Mouse (Mus musculus) mouse trophoblast stem cell (cell line): ENCODE data around the gene Dapk1.

ENCODE experiments used
- in situ Hi-C, 2 experiments: fragments of 300-500 bp; cut with MseI, MboI; formaldehyde crosslinking; loops; 2 replicates in 1 of 2; 3 replicates in 1 of 2; pipeline ENCODE4 v1.15.1; 2025

The Dapk1 gene

GRCm38 (mm10) chr13:60737632-60738324, 136.0 kb downstream of the Dapk1 start:
- in situ Hi-C loops = no loop called here

GRCm38 (mm10) chr13:60738429-60738828, 136.7 kb downstream of the Dapk1 start:
- in situ Hi-C loops = no loop called here

- in situ Hi-C loops = loop anchor here (5.0 to 10.0 kb wide), 2 partner anchors 135 to 263 kb away; partner anchors contain the start of gene Dapk1 (in 1 of the 2)
These were observed 138.5 kb downstream of the Dapk1 start for GRCm38 (mm10) chr13:60740248-60740647.

GRCm38 (mm10) chr13:60742611-60743010, 140.9 kb downstream of the Dapk1 start:
- in situ Hi-C loops = loop anchor here (5.0 to 10.0 kb wide), 2 partner anchors 138 to 265 kb away; partner anchors contain the start of gene Dapk1 (in 1 of the 2)

GRCm38 (mm10) chr13:60743381-60744077, 141.8 kb downstream of the Dapk1 start:
- in situ Hi-C loops = loop anchor here (5.0 to 10.0 kb wide), 2 partner anchors 139 to 266 kb away; partner anchors contain the start of gene Dapk1 (in 1 of the 2)

GRCm38 (mm10) chr13:60744078-60744460, 142.3 kb downstream of the Dapk1 start:
- in situ Hi-C loops = loop anchor here (5.0 to 10.0 kb wide), 2 partner anchors 139 to 267 kb away; partner anchors contain the start of gene Dapk1 (in 1 of the 2)

GRCm38 (mm10) chr13:60744736-60745135, 143.0 kb downstream of the Dapk1 start:
- in situ Hi-C loops = loop anchor here (5.0 to 10.0 kb wide), 2 partner anchors 140 to 267 kb away; partner anchors contain the start of gene Dapk1 (in 1 of the 2)

GRCm38 (mm10) chr13:60745358-60745757, 143.6 kb downstream of the Dapk1 start:
- in situ Hi-C loops = loop anchor here in 1 of 2 experiments (10.0 kb wide), 1 partner anchor 141 kb away; the partner anchor contains the start of gene Dapk1

GRCm38 (mm10) chr13:60746271-60746670, 144.5 kb downstream of the Dapk1 start:
- in situ Hi-C loops = loop anchor here in 1 of 2 experiments (10.0 kb wide), 1 partner anchor 141 kb away; the partner anchor contains the start of gene Dapk1

- in situ Hi-C loops = loop anchor here in 1 of 2 experiments (10.0 kb wide), 1 partner anchor 142 kb away; the partner anchor contains the start of gene Dapk1
These were observed 145.5 kb downstream of the Dapk1 start for GRCm38 (mm10) chr13:60747201-60747600.

- in situ Hi-C loops = loop anchor here in 1 of 2 experiments (10.0 kb wide), 1 partner anchor 144 kb away; the partner anchor contains the start of gene Dapk1
These were observed 146.8 kb downstream of the Dapk1 start for GRCm38 (mm10) chr13:60748556-60748955.

- in situ Hi-C loops = no loop called here
These were observed 149.2 kb downstream of the Dapk1 start for GRCm38 (mm10) chr13:60750930-60751329.

GRCm38 (mm10) chr13:60753216-60753615, 151.5 kb downstream of the Dapk1 start:
- in situ Hi-C loops = no loop called here

GRCm38 (mm10) chr13:60755251-60755650, 153.5 kb downstream of the Dapk1 start:
- in situ Hi-C loops = loop anchor here in 1 of 2 experiments (5.0 kb wide), 1 partner anchor 62 kb away; no protein-coding TSS in a partner anchor

GRCm38 (mm10) chr13:60757292-60757691, 155.5 kb downstream of the Dapk1 start:
- in situ Hi-C loops = loop anchor here in 1 of 2 experiments (5.0 kb wide), 1 partner anchor 60 kb away; no protein-coding TSS in a partner anchor

- in situ Hi-C loops = loop anchor here in 1 of 2 experiments (5.0 kb wide), 1 partner anchor 58 kb away; no protein-coding TSS in a partner anchor
These were observed 157.4 kb downstream of the Dapk1 start for GRCm38 (mm10) chr13:60759136-60759535.

- in situ Hi-C loops = loop anchor here in 1 of 2 experiments (5.0 kb wide), 1 partner anchor 52 kb away; no protein-coding TSS in a partner anchor
These were observed 158.6 kb downstream of the Dapk1 start for GRCm38 (mm10) chr13:60760392-60760791.

- in situ Hi-C loops = loop anchor here in 1 of 2 experiments (5.0 kb wide), 1 partner anchor 51 kb away; no protein-coding TSS in a partner anchor
These were observed 159.4 kb downstream of the Dapk1 start for GRCm38 (mm10) chr13:60761161-60761560.

GRCm38 (mm10) chr13:60780534-60780933, 178.8 kb downstream of the Dapk1 start:
- in situ Hi-C loops = no loop called here

GRCm38 (mm10) chr13:60783301-60783700, 181.6 kb downstream of the Dapk1 start:
- in situ Hi-C loops = no loop called here

GRCm38 (mm10) chr13:60786264-60786663, 184.5 kb downstream of the Dapk1 start, which contains the start of gene BC051665:
BC051665 (minus strand) TSS chr13:60786364.
- in situ Hi-C loops = no loop called here
